Mouse (Mus musculus): ENCODE data around the gene Alg6. TPM values are rescaled to one million over a fixed set of nuclear protein-coding genes. Genes with fewer than 3 reads are reported as not detected.

Alg6 gene
- total RNA-seq, 1 experiment from 2014 or later = 11.0 TPM

DNA sequence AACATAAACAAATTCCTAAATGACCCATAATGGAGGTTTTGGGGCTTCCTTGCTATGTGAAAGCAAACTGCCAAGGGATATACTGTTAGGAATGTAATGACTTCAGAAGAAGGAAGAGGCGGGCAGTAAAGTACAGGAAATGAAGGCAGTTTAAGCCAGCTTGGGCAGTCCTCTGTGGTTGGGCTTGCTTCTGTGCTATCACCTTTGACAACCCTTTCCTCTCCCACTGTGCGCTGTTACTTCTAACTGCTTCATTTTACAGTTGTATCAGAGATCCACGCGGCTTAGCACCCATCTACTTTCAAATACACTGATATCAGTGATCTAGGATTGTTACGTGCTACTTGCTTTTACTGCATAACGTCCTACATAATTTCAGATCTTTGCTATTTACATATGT, 76.9 kb downstream of the Alg6 start:
- peak; percentile 29 to 53; a peak in 2 of 4 replicates for ATAC-seq (replicated peaks in 1 of 2; ENCODE audit: insufficient read depth in 1 of 2, low FRiP score in 2 of 2, low TSS enrichment in 1 of 2, low read depth in 1 of 2, poor library complexity in 2 of 2, severe bottlenecking in 2 of 2)

Other genes with a start within 250 kb of the Alg6 start
- 0.10 TPM in 1 of 2 replicates, not detected in the other for gene Foxd3, start 59.4 kb upstream of the Alg6 start, total RNA-seq (2017)
- gene Efcab7, start 113.5 kb downstream of the Alg6 start, total RNA-seq (2017) = 4.7 and 49.7 TPM in 2 replicates
- 33.8 and 35.6 TPM in 2 replicates for gene Pgm1, start 213.8 kb downstream of the Alg6 start, total RNA-seq (2017)
- 36.7 and 38.1 TPM in 2 replicates for gene Itgb3bp, start 214.1 kb downstream of the Alg6 start, total RNA-seq (2017)